Mouse (Mus musculus): Measurements from ENCODE around the gene Nrxn1. TPM values are rescaled to one million over a fixed set of nuclear protein-coding genes. Genes with fewer than 3 reads are reported as not detected.

The Nrxn1 gene
- polyA plus RNA-seq, 1 experiment = not detected

- TF ChIP-seq GATA1 (IDR thresholded peaks at IDR 0.05; ENCODE audit: low read length) = no peak
- TF ChIP-seq TAL1 (IDR thresholded peaks at IDR 0.05; ENCODE audit: low read length) = no peak
- H3K36me3 ChIP-seq (ENCODE audit: control insufficient read depth) = no peaks in the 10 kb centered on the region
- no peaks in the 10 kb centered on the region for H3K9me3 ChIP-seq (ENCODE audit: control insufficient read depth, low read length)
- H3K4me3 ChIP-seq (replicated peaks) = no peak overlapping the region
- H3K27me3 ChIP-seq (ENCODE audit: control insufficient read depth) = no peaks in the 10 kb centered on the region
- no peaks in the 10 kb centered on the region for H3K4me1 ChIP-seq (ENCODE audit: control insufficient read depth)
These were observed 95.2 kb downstream of the Nrxn1 start for GRCm38 (mm10) chr17:90997714-90998113.

GRCm38 (mm10) chr17:90995436-90995835 lies 97.4 kb downstream of the Nrxn1 start:
- H3K27me3 ChIP-seq (ENCODE audit: control insufficient read depth) = no peaks in the 10 kb centered on the region

GRCm38 (mm10) chr17:90994247-90994646 lies 98.6 kb downstream of the Nrxn1 start:
- no peaks in the 10 kb centered on the region for H3K27me3 ChIP-seq (ENCODE audit: control insufficient read depth)
- no peaks in the 10 kb centered on the region for H3K4me1 ChIP-seq (ENCODE audit: control insufficient read depth)
- no peak overlapping the region for H3K4me3 ChIP-seq (replicated peaks)
- TF ChIP-seq TAL1 (IDR thresholded peaks at IDR 0.05; ENCODE audit: low read length) = no peak
- no peak for TF ChIP-seq GATA1 (IDR thresholded peaks at IDR 0.05; ENCODE audit: low read length)
- no peaks in the 10 kb centered on the region for H3K9me3 ChIP-seq (ENCODE audit: control insufficient read depth, low read length)
- H3K36me3 ChIP-seq (ENCODE audit: control insufficient read depth) = no peaks in the 10 kb centered on the region

More at GRCm38 (mm10) chr17:90995436-90995835, 97.4 kb downstream of the Nrxn1 start:
- Histone ChIP-seq H3K4me3 (replicated peaks) (no peak overlapping the region), H3K4me1 (ENCODE audit: control insufficient read depth) (no peaks in the 10 kb centered on the region), H3K9me3 (ENCODE audit: control insufficient read depth, low read length) (no peaks in the 10 kb centered on the region), H3K36me3 (ENCODE audit: control insufficient read depth) (no peaks in the 10 kb centered on the region)
- TF ChIP-seq TAL1 (IDR thresholded peaks at IDR 0.05; ENCODE audit: low read length) = no peak
- TF ChIP-seq GATA1 (IDR thresholded peaks at IDR 0.05; ENCODE audit: low read length) = no peak

GRCm38 (mm10) chr17:90990747-90991146 lies 102.1 kb downstream of the Nrxn1 start:
- Histone ChIP-seq H3K9me3 (ENCODE audit: control insufficient read depth, low read length) (no peaks in the 10 kb centered on the region), H3K36me3 (ENCODE audit: control insufficient read depth) (no peaks in the 10 kb centered on the region), H3K4me3 (replicated peaks) (no peak overlapping the region), H3K4me1 (ENCODE audit: control insufficient read depth) (no peaks in the 10 kb centered on the region), H3K27me3 (ENCODE audit: control insufficient read depth) (no peaks in the 10 kb centered on the region)
- TF ChIP-seq GATA1 (IDR thresholded peaks at IDR 0.05; ENCODE audit: low read length) (no peak), TAL1 (IDR thresholded peaks at IDR 0.05; ENCODE audit: low read length) (no peak)

- H3K27me3 ChIP-seq (ENCODE audit: control insufficient read depth) = no peaks in the 10 kb centered on the region
- TF ChIP-seq GATA1 (IDR thresholded peaks at IDR 0.05; ENCODE audit: low read length) (no peak), TAL1 (IDR thresholded peaks at IDR 0.05; ENCODE audit: low read length) (no peak)
- no peaks in the 10 kb centered on the region for H3K4me1 ChIP-seq (ENCODE audit: control insufficient read depth)
- no peak overlapping the region for H3K4me3 ChIP-seq (replicated peaks)
- H3K9me3 ChIP-seq (ENCODE audit: control insufficient read depth, low read length) = no peaks in the 10 kb centered on the region
- no peaks in the 10 kb centered on the region for H3K36me3 ChIP-seq (ENCODE audit: control insufficient read depth)
These were observed 129.9 kb downstream of the Nrxn1 start for GRCm38 (mm10) chr17:90962904-90963531.

GRCm38 (mm10) chr17:90955221-90955620 lies 137.7 kb downstream of the Nrxn1 start:
- Histone ChIP-seq H3K4me1 (ENCODE audit: control insufficient read depth) (no peaks in the 10 kb centered on the region), H3K36me3 (ENCODE audit: control insufficient read depth) (no peaks in the 10 kb centered on the region), H3K4me3 (replicated peaks) (no peak overlapping the region), H3K9me3 (ENCODE audit: control insufficient read depth, low read length) (no peaks in the 10 kb centered on the region), H3K27me3 (ENCODE audit: control insufficient read depth) (no peaks in the 10 kb centered on the region)
- TF ChIP-seq TAL1 (IDR thresholded peaks at IDR 0.05; ENCODE audit: low read length) (no peak), GATA1 (IDR thresholded peaks at IDR 0.05; ENCODE audit: low read length) (no peak)

GRCm38 (mm10) chr17:90934929-90935328 lies 157.9 kb downstream of the Nrxn1 start:
- H3K9me3 ChIP-seq (ENCODE audit: control insufficient read depth, low read length) = no peaks in the 10 kb centered on the region
- H3K36me3 ChIP-seq (ENCODE audit: control insufficient read depth) = no peaks in the 10 kb centered on the region
- H3K27me3 ChIP-seq (ENCODE audit: control insufficient read depth) = no peaks in the 10 kb centered on the region
- no peak overlapping the region for H3K4me3 ChIP-seq (replicated peaks)
- TF ChIP-seq TAL1 (IDR thresholded peaks at IDR 0.05; ENCODE audit: low read length) (no peak), GATA1 (IDR thresholded peaks at IDR 0.05; ENCODE audit: low read length) (no peak)
- no peaks in the 10 kb centered on the region for H3K4me1 ChIP-seq (ENCODE audit: control insufficient read depth)

GRCm38 (mm10) chr17:90913320-90913719 lies 179.6 kb downstream of the Nrxn1 start:
- Histone ChIP-seq H3K4me3 (replicated peaks) (no peak overlapping the region), H3K4me1 (ENCODE audit: control insufficient read depth) (no peaks in the 10 kb centered on the region), H3K27me3 (ENCODE audit: control insufficient read depth) (no peaks in the 10 kb centered on the region), H3K9me3 (ENCODE audit: control insufficient read depth, low read length) (no peaks in the 10 kb centered on the region), H3K36me3 (ENCODE audit: control insufficient read depth) (no peaks in the 10 kb centered on the region)
- TF ChIP-seq GATA1 (IDR thresholded peaks at IDR 0.05; ENCODE audit: low read length) (no peak), TAL1 (IDR thresholded peaks at IDR 0.05; ENCODE audit: low read length) (no peak)

DNA sequence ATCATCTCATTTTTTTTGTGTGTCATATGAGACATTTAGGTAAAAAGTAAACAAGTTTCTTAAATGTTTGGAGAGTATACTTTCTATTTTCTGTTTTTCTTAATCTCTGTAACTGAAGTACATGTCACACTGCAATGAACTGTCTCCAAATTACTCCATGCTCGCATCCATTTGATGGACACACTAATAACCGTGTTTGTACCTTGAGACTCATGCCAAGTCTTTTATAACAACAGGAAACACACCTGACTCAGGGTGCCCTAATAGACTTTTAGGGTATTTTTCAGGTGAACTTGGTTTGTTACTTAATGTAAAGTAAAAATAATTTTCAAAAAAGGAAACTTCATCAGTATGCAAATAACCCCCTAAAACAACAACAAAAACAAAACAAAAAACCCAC lies 180.1 kb downstream of the Nrxn1 start:
- no peaks in the 10 kb centered on the region for H3K36me3 ChIP-seq (ENCODE audit: control insufficient read depth)
- TF ChIP-seq GATA1 (IDR thresholded peaks at IDR 0.05; ENCODE audit: low read length) (no peak), TAL1 (IDR thresholded peaks at IDR 0.05; ENCODE audit: low read length) (no peak)
- H3K9me3 ChIP-seq (ENCODE audit: control insufficient read depth, low read length) = no peaks in the 10 kb centered on the region
- H3K4me3 ChIP-seq (replicated peaks) = no peak overlapping the region
- no peaks in the 10 kb centered on the region for H3K27me3 ChIP-seq (ENCODE audit: control insufficient read depth)
- no peaks in the 10 kb centered on the region for H3K4me1 ChIP-seq (ENCODE audit: control insufficient read depth)

DNA sequence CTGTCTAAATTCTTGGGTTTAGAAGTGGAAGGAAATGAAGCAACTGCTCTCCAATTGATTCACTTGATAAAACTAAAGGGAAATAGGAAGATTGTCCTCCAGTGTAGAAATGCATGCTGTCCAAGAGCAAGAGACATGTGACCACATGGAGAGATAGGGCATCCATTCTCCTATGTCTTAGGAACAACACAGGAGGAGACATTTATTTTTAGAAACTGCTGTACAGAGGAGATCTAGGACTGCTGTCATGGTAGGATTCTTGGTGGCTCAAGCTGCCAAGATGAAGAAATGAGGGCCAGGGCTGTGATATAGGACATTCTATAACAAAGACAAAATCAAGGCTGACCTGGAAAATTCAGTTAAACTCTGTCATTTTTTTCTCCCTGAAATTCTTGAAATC lies 180.5 kb downstream of the Nrxn1 start:
- no peaks in the 10 kb centered on the region for H3K4me1 ChIP-seq (ENCODE audit: control insufficient read depth)
- no peaks in the 10 kb centered on the region for H3K27me3 ChIP-seq (ENCODE audit: control insufficient read depth)
- H3K9me3 ChIP-seq (ENCODE audit: control insufficient read depth, low read length) = no peaks in the 10 kb centered on the region
- no peaks in the 10 kb centered on the region for H3K36me3 ChIP-seq (ENCODE audit: control insufficient read depth)
- no peak overlapping the region for H3K4me3 ChIP-seq (replicated peaks)
- TF ChIP-seq GATA1 (IDR thresholded peaks at IDR 0.05; ENCODE audit: low read length) (no peak), TAL1 (IDR thresholded peaks at IDR 0.05; ENCODE audit: low read length) (no peak)

Measured in erythroblast, embryonic 14.5 days (primary cell).